Mouse (Mus musculus) stomach, postnatal 0 days (tissue): ENCODE results near the gene Fcgr2b.

ENCODE experiments used
- CTCF ChIP-seq: IDR thresholded peaks from 2 replicates; pipeline ENCODE4 v1.5.1; 2016; ENCODE audit warnings: antibody characterized with exemption, low read depth, mild to moderate bottlenecking, moderate library complexity
- EP300 ChIP-seq: optimal IDR thresholded peaks from 2 replicates; pipeline ENCODE3; 2016; ENCODE audit warnings: antibody characterized with exemption

GRCm38 (mm10) chr1:170996034-170996433 is 19.7 kb upstream of the Fcgr2b start:
- no peak for TF ChIP-seq CTCF
- no peak for TF ChIP-seq EP300
